8 mouse cellular contexts compared by ENCODE assay signal in genomic region chr1:172324725-172325124, GRCm38 (mm10). TPM values are rescaled to one million over a fixed set of nuclear protein-coding genes. Genes with fewer than 3 reads are reported as not detected.
DNase-seq lines count a peak whose midpoint lies in the region; ATAC-seq and TF ChIP-seq lines count a peak whose summit lies in the region.

No protein-coding gene starts in this region.

- 10% methylated on average over 7 of the region's 7 CpGs for WGBS in hindbrain, embryonic 13.5 days
- WGBS in midbrain, embryonic 13.5 days = 14% methylated on average over 7 of the region's 7 CpGs
- WGBS in spleen, adult 2 months = 26% methylated on average over 7 of the region's 7 CpGs

- no peak for TF ChIP-seq POLR2A in spleen, adult 2 months (IDR thresholded peaks at IDR 0.05; ENCODE audit: low read depth, low read length)

- no peak overlapping the region for H3K4me3 ChIP-seq in hindbrain, embryonic 13.5 days
- no peak overlapping the region for H3K4me3 ChIP-seq in midbrain, embryonic 13.5 days (replicated peaks)
- no peak overlapping the region for H3K4me3 ChIP-seq in spleen, adult 2 months (ENCODE audit: extremely low read depth, insufficient read depth, insufficient read length)

- no peak overlapping the region for H3K27ac ChIP-seq in hindbrain, embryonic 13.5 days
- H3K27ac ChIP-seq in midbrain, embryonic 13.5 days = no peak overlapping the region
- no peak overlapping the region for H3K27ac ChIP-seq in spleen, adult 2 months (ENCODE audit: insufficient read depth, low read length)

- H3K4me2 ChIP-seq in hindbrain, embryonic 13.5 days = no peak overlapping the region
- no peak overlapping the region for H3K4me2 ChIP-seq in midbrain, embryonic 13.5 days (replicated peaks)

- H3K27me3 ChIP-seq in hindbrain, embryonic 13.5 days = peaks cover 25% of the 10 kb centered on the region
- peaks cover 30% of the 10 kb centered on the region for H3K27me3 ChIP-seq in midbrain, embryonic 13.5 days
- peaks cover 3% of the 10 kb centered on the region; the same call in 1 of the 2 replicates for H3K27me3 ChIP-seq in spleen, adult 2 months (ENCODE audit: control insufficient read depth, insufficient read depth, low read length)

- peak; percentile 16; the same call in 1 of the 2 replicates for ATAC-seq in hindbrain, embryonic 13.5 days (ENCODE audit: low FRiP score)
- ATAC-seq in midbrain, embryonic 13.5 days = peak; percentile 16

- peak; percentile 86 for TF ChIP-seq CTCF in spleen, adult 2 months (IDR thresholded peaks at IDR 0.05; ENCODE audit: extremely low read depth, insufficient read depth, insufficient read length, insufficient replicate concordance)

- 0 out of 2 replicates have a peak, but pooled peaks cover 6% of the 10 kb centered on the region for H3K36me3 ChIP-seq in hindbrain, embryonic 13.5 days
- H3K36me3 ChIP-seq in midbrain, embryonic 13.5 days = no peaks in the 10 kb centered on the region
- H3K36me3 ChIP-seq in spleen, adult 2 months (ENCODE audit: control insufficient read depth, insufficient read depth, low read length) = peaks cover under 1% of the 10 kb centered on the region; the same call in 1 of the 2 replicates

- no peak overlapping the region for H3K9ac ChIP-seq in hindbrain, embryonic 13.5 days
- H3K9ac ChIP-seq in midbrain, embryonic 13.5 days (replicated peaks) = no peak overlapping the region

- DNase-seq in heart, adult 11 months = peak; percentile 96
- DNase-seq in heart, postnatal 25 days (ENCODE audit: low spot score) = no peak
- peak; percentile 73 for DNase-seq in c-Kit-positive CD71-negative TER-119-negative erythroid progenitor cells, embryonic 14.5 days (ENCODE audit: low read depth)
- peak; percentile 53 for DNase-seq in fibroblast of lung, adult 2 months (ENCODE audit: low read depth)
- peak; percentile 83 to 91 for DNase-seq in left cerebral cortex, postnatal 25 days (ENCODE audit: low spot score in 2 of 2)
- peak; percentile 48 to 71 for DNase-seq in spleen, adult 2 months (ENCODE audit: low read depth in 1 of 2, low spot score in 2 of 2)

- H3K9me3 ChIP-seq in hindbrain, embryonic 13.5 days = no peaks in the 10 kb centered on the region
- H3K9me3 ChIP-seq in midbrain, embryonic 13.5 days = no peaks in the 10 kb centered on the region

- intact Hi-C loops in heart, postnatal 25 days (cut with DNase I) = loop anchor here (5.0 kb wide), 1 partner anchor 507 kb away; no protein-coding TSS in a partner anchor
- intact Hi-C loops in left cerebral cortex, postnatal 25 days (cut with DNase I) = loop anchor here (5.0 kb wide), 1 partner anchor 38 kb away; no protein-coding TSS in a partner anchor

- H3K4me1 ChIP-seq in hindbrain, embryonic 13.5 days (replicated peaks) = peaks cover 58% of the 10 kb centered on the region
- peaks cover 67% of the 10 kb centered on the region for H3K4me1 ChIP-seq in midbrain, embryonic 13.5 days (replicated peaks)
- peaks cover 5% of the 10 kb centered on the region; the same call in 1 of the 2 replicates for H3K4me1 ChIP-seq in spleen, adult 2 months (ENCODE audit: control insufficient read depth, insufficient read depth, insufficient read length)

RNA-seq across cellular contexts. Expression of gene Kcnj9, which starts 4.4 kb away (rescaled TPM):
- under 1 TPM in 1 of 2 experiments, not detected in 1; 0.06 TPM for total RNA-seq in heart, postnatal 25 days (2021)
- polyA plus RNA-seq in hindbrain, embryonic 13.5 days (2015; fragmentation: Nextera tagmentation; extraction: Ambion mirVana) = 2.2 and 2.5 TPM in 2 replicates
- total RNA-seq in left cerebral cortex, postnatal 25 days (2021) = 100 to 1,000 TPM; 126 to 139 TPM
- 3.6 and 3.9 TPM in 2 replicates for polyA plus RNA-seq in midbrain, embryonic 13.5 days (2015; fragmentation: Nextera tagmentation; extraction: Ambion mirVana)
- polyA plus RNA-seq in spleen, adult 2 months (2012; rRNA removed) = 2.1 and 3.9 TPM in 2 replicates

RNA-seq across cellular contexts. Expression of gene Kcnj10, which starts 16.3 kb away (rescaled TPM):
- under 1 TPM; 0.10 to 0.14 TPM for total RNA-seq in heart, postnatal 25 days (2021)
- polyA plus RNA-seq in hindbrain, embryonic 13.5 days (2015; fragmentation: Nextera tagmentation; extraction: Ambion mirVana) = 1.6 and 1.7 TPM in 2 replicates
- 10 to 100 TPM; 85.4 to 99.8 TPM for total RNA-seq in left cerebral cortex, postnatal 25 days (2021)
- 0.98 TPM in 2 replicates for polyA plus RNA-seq in midbrain, embryonic 13.5 days (2015; fragmentation: Nextera tagmentation; extraction: Ambion mirVana)
- 6.7 and 7.3 TPM in 2 replicates for polyA plus RNA-seq in spleen, adult 2 months (2012; rRNA removed)

RNA-seq across cellular contexts. Expression of gene Atp1a2, which starts 26.9 kb away (rescaled TPM):
- total RNA-seq in heart, postnatal 25 days (2021) = 100 to 1,000 TPM; 600 to 610 TPM
- polyA plus RNA-seq in hindbrain, embryonic 13.5 days (2015; fragmentation: Nextera tagmentation; extraction: Ambion mirVana) = 41.5 and 42.3 TPM in 2 replicates
- total RNA-seq in left cerebral cortex, postnatal 25 days (2021) = 100 to 1,000 TPM; 610 to 694 TPM
- 25.3 and 25.8 TPM in 2 replicates for polyA plus RNA-seq in midbrain, embryonic 13.5 days (2015; fragmentation: Nextera tagmentation; extraction: Ambion mirVana)
- 3.1 and 3.9 TPM in 2 replicates for polyA plus RNA-seq in spleen, adult 2 months (2012; rRNA removed)

RNA-seq across cellular contexts. Expression of gene Pigm, which starts 51.6 kb away (rescaled TPM):
- total RNA-seq in heart, postnatal 25 days (2021) = 1 to 10 TPM; 4.4 to 4.5 TPM
- 4.7 and 4.9 TPM in 2 replicates for polyA plus RNA-seq in hindbrain, embryonic 13.5 days (2015; fragmentation: Nextera tagmentation; extraction: Ambion mirVana)
- 1 to 10 TPM; 8.9 to 9.2 TPM for total RNA-seq in left cerebral cortex, postnatal 25 days (2021)
- 4.9 and 5.7 TPM in 2 replicates for polyA plus RNA-seq in midbrain, embryonic 13.5 days (2015; fragmentation: Nextera tagmentation; extraction: Ambion mirVana)
- polyA plus RNA-seq in spleen, adult 2 months (2012; rRNA removed) = 8.8 and 11.5 TPM in 2 replicates
